Mouse (Mus musculus) megakaryocyte progenitor cell, adult 5-6 weeks (primary cell): ENCODE results near the gene Hax1. TPM values are rescaled to one million over a fixed set of nuclear protein-coding genes. Genes with fewer than 3 reads are reported as not detected.

Source experiments
- ATAC-seq: replicated peaks from 2 replicates; pipeline ENCODE4 v1.8.0; 2016; ENCODE audit warnings: mild to moderate bottlenecking, moderate TSS enrichment, inconsistent platforms; ENCODE audit not compliant: poor library complexity
- total RNA-seq, 2 experiments: library from RNA; stranded (forward) in 1 of 2; stranded (reverse) in 1 of 2; fragments of 157-497, 149-512 nt in 1 of 2; fragments of 200-1000 nt in 1 of 2; gene quantifications; 2 replicates each; pipeline versions ENCODE4 v1.2.3 to v1.2.4; 2015 to 2017

Gene Hax1
- total RNA-seq (2015) (145 and 177 TPM in 2 replicates), total RNA-seq (2017) (81.7 and 92.1 TPM in 2 replicates)

GRCm38 (mm10) chr3:89998612-89999054 is at the start of gene Hax1:
Gene Hax1, minus strand, starts transcription at chr3:89998780.
- ATAC-seq = peak; percentile 99

GRCm38 (mm10) chr3:90036263-90036662 is 37.7 kb upstream of the Hax1 start:
- no peak for ATAC-seq

- no peak; the same call in 1 of the 2 replicates for ATAC-seq
Measured at GRCm38 (mm10) chr3:90034653-90035052, 36.1 kb upstream of the Hax1 start.

GRCm38 (mm10) chr3:90016626-90017025 is 18.0 kb upstream of the Hax1 start:
- no peak for ATAC-seq

- ATAC-seq = no peak
Measured at GRCm38 (mm10) chr3:90010291-90010690, 11.7 kb upstream of the Hax1 start.

GRCm38 (mm10) chr3:90004091-90004796 is 5.7 kb upstream of the Hax1 start:
- ATAC-seq = no peak

- no peak for ATAC-seq
Measured at GRCm38 (mm10) chr3:89999830-90000229, 1.2 kb upstream of the Hax1 start.

- ATAC-seq = peak; percentile 4; the same call in 1 of the 2 replicates
Measured at GRCm38 (mm10) chr3:89999090-89999489, 510 bp upstream of the Hax1 start.

- ATAC-seq = peak; percentile 41
Measured at GRCm38 (mm10) chr3:89997791-89998495, 637 bp downstream of the Hax1 start.

- ATAC-seq = no peak
Measured at GRCm38 (mm10) chr3:89994807-89995515, 3.6 kb downstream of the Hax1 start.

- peak; percentile 80 for ATAC-seq
Measured at GRCm38 (mm10) chr3:89987822-89988221, 10.8 kb downstream of the Hax1 start.

- peak; percentile 69 for ATAC-seq
Measured at GRCm38 (mm10) chr3:89987211-89987610, 11.4 kb downstream of the Hax1 start.

GRCm38 (mm10) chr3:89982426-89982825 is 16.2 kb downstream of the Hax1 start:
- no peak for ATAC-seq

GRCm38 (mm10) chr3:89976859-89977258 is 21.7 kb downstream of the Hax1 start:
- ATAC-seq = no peak

GRCm38 (mm10) chr3:89968509-89968908 is 30.1 kb downstream of the Hax1 start:
- ATAC-seq = no peak

- ATAC-seq = 0 out of 2 replicates have a peak, but pooled peaks have one; percentile 29
Measured at GRCm38 (mm10) chr3:89966946-89967345, 31.6 kb downstream of the Hax1 start.

GRCm38 (mm10) chr3:89965972-89966371 is 32.6 kb downstream of the Hax1 start:
- no peak for ATAC-seq

- ATAC-seq = no peak
Measured at GRCm38 (mm10) chr3:89965557-89965956, 33.0 kb downstream of the Hax1 start.

- ATAC-seq = peak; percentile 61
Measured at GRCm38 (mm10) chr3:89963926-89964739, 34.4 kb downstream of the Hax1 start.

GRCm38 (mm10) chr3:89963221-89963763 is 35.3 kb downstream of the Hax1 start, which contains the start of gene Atp8b2:
Gene Atp8b2, minus strand, starts transcription at chr3:89963508.
- ATAC-seq = no peak
